Mouse (Mus musculus) midbrain, embryonic 14.5 days (tissue): ENCODE results near the gene Mylk4. TPM values are rescaled to one million over a fixed set of nuclear protein-coding genes. Genes with fewer than 3 reads are reported as not detected.

Source experiments
- ATAC-seq: fragments of 200-750 bp; cut with Nextera tagmentation; 2 replicates; pipeline ENCODE4 v1.8.0; 2017; ENCODE audit warnings: moderate number of reproducible peaks, moderate library complexity; ENCODE audit not compliant: low FRiP score, low TSS enrichment
- DNase-seq: peaks from one replicate; pipeline ENCODE4 v3.0.0-alpha.2; 2015
- H3K27ac ChIP-seq: fragments of 300-500 bp; sonication (generic); replicated peaks from 2 replicates; pipeline ENCODE4 v1.5.1; 2014; ENCODE audit warnings: mild to moderate bottlenecking, low read depth, low read length, moderate library complexity
- H3K27me3 ChIP-seq: fragments of 300-500 bp; sonication (generic); 2 replicates; pipeline ENCODE4 v1.6.1; 2014; ENCODE audit warnings: low read length, control low read depth, mixed read lengths; ENCODE audit not compliant: control insufficient read depth, insufficient read depth
- H3K36me3 ChIP-seq: fragments of 300-500 bp; sonication (generic); 2 replicates; pipeline ENCODE4 v1.6.1; 2014; ENCODE audit warnings: low read length, control low read depth; ENCODE audit not compliant: control insufficient read depth, insufficient read depth
- H3K4me1 ChIP-seq: fragments of 300-500 bp; sonication (generic); 2 replicates; pipeline ENCODE4 v1.6.1; 2014; ENCODE audit warnings: mild to moderate bottlenecking, antibody characterized with exemption, low read length, control low read depth; ENCODE audit not compliant: control insufficient read depth, insufficient read depth
- H3K4me2 ChIP-seq: fragments of 300-500 bp; sonication (generic); 2 replicates; pipeline ENCODE4 v1.6.1; 2014; ENCODE audit warnings: mild to moderate bottlenecking, low read length, moderate library complexity
- H3K4me3 ChIP-seq: fragments of 300-500 bp; sonication (generic); replicated peaks from 2 replicates; pipeline ENCODE4 v1.5.1; 2014; ENCODE audit warnings: low read depth, low read length
- H3K9ac ChIP-seq: fragments of 300-500 bp; sonication (generic); replicated peaks from 2 replicates; pipeline ENCODE4 v1.6.1; 2014; ENCODE audit warnings: mild to moderate bottlenecking, low read length, moderate library complexity
- H3K9me3 ChIP-seq: fragments of 300-500 bp; sonication (generic); 2 replicates; pipeline ENCODE4 v1.6.1; 2016; ENCODE audit warnings: low read length, control low read depth, mixed read lengths; ENCODE audit not compliant: control insufficient read depth
- WGBS: fragments of 180-500 bp; shearing (Covaris S2); extraction: QIAGEN DNeasy Blood & Tissue Kit; methylation state at CpG from one replicate; pipeline ENCODE4 v1.1.7; 2014; 5-methylcytosine and 5-hydroxymethylcytosine counted together
- polyA plus RNA-seq: library from polyadenylated mRNA; unstranded; fragments of >200 nt; fragmentation: Nextera tagmentation; extraction: Ambion mirVana; gene quantifications from 2 replicates; pipeline ENCODE4 v1.2.1, GENCODE M21; 2014

Mylk4 gene
- polyA plus RNA-seq, 1 experiment from 2014 or later: 0.20 TPM

DNA sequence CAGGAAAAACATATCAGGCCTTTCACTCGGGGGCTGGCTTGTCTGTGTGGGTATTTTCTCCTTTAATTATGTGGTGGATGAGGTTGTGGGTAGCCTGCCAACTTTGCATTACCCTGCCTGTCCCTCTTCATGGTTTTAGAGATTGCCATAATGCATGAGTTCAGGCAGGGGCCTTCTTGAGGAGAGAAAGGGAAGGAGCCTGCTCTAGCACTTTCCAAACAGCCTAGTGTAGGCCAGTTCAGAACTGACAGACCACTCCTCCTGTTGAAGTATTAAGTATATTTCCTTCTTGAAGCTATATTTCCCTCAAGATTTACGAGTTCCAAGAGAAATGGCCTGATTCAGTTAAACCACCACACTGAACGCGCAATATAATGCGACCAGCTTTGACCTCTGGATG, 66.0 kb downstream of the Mylk4 start:
- WGBS: 84% methylated on average over 5 of the region's 5 CpGs
- no peaks in the 10 kb centered on the region for H3K36me3 ChIP-seq
- H3K27ac ChIP-seq: no peak overlapping the region
- H3K4me1 ChIP-seq: no peaks in the 10 kb centered on the region
- H3K27me3 ChIP-seq: no peaks in the 10 kb centered on the region
- no peak for DNase-seq
- no peak overlapping the region for H3K4me3 ChIP-seq
- no peak for ATAC-seq
- no peaks in the 10 kb centered on the region for H3K9me3 ChIP-seq
- no peak overlapping the region for H3K9ac ChIP-seq
- H3K4me2 ChIP-seq: no peak overlapping the region

DNA sequence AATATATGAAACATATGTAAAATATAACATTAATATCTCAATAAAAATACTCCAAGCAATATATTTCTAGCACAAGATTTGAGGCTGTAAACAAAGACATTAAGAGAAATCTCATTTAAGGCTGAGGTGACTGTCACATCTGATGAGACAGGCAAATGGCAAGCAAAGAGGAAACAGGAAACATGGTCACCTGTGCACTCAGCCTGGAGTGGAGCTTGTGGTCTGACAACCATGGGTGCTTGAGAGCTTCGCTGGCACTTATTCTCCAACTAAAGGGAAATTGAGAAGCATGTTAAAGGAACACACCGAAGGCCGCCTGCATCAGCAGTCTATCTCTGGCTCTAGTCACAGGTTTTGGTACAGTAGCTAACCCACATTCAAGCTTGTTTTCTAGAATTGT, 71.2 kb downstream of the Mylk4 start:
- H3K27me3 ChIP-seq: no peaks in the 10 kb centered on the region
- H3K9me3 ChIP-seq: no peaks in the 10 kb centered on the region
- H3K27ac ChIP-seq: no peak overlapping the region
- H3K4me1 ChIP-seq: no peaks in the 10 kb centered on the region
- DNase-seq (no peak), ATAC-seq (no peak)
- no peak overlapping the region for H3K4me3 ChIP-seq
- no peak overlapping the region for H3K9ac ChIP-seq
- no peaks in the 10 kb centered on the region for H3K36me3 ChIP-seq
- no peak overlapping the region for H3K4me2 ChIP-seq
- 97% methylated on average over 3 of the region's 3 CpGs for WGBS

GRCm38 (mm10) chr13:32707894-32708293, 75.9 kb downstream of the Mylk4 start:
- Histone ChIP-seq H3K27ac (no peak overlapping the region), H3K9ac (no peak overlapping the region), H3K4me1 (no peaks in the 10 kb centered on the region), H3K27me3 (no peaks in the 10 kb centered on the region), H3K9me3 (no peaks in the 10 kb centered on the region), H3K4me2 (no peak overlapping the region), H3K4me3 (no peak overlapping the region), H3K36me3 (no peaks in the 10 kb centered on the region)
- WGBS: 84% methylated on average over 2 of the region's 2 CpGs
- ATAC-seq (peak; percentile 20; the same call in 1 of the 2 replicates), DNase-seq (no peak)

GRCm38 (mm10) chr13:32706651-32707288, 77.0 kb downstream of the Mylk4 start:
- Histone ChIP-seq H3K27ac (no peak overlapping the region), H3K9me3 (no peaks in the 10 kb centered on the region), H3K4me1 (no peaks in the 10 kb centered on the region), H3K27me3 (no peaks in the 10 kb centered on the region), H3K36me3 (no peaks in the 10 kb centered on the region), H3K4me2 (no peak overlapping the region), H3K9ac (no peak overlapping the region), H3K4me3 (no peak overlapping the region)
- WGBS: 58% methylated on average over 10 of the region's 10 CpGs
- ATAC-seq: no peak
- no peak for DNase-seq

- Histone ChIP-seq H3K27me3 (no peaks in the 10 kb centered on the region), H3K4me2 (no peak overlapping the region), H3K36me3 (no peaks in the 10 kb centered on the region), H3K4me1 (no peaks in the 10 kb centered on the region), H3K9ac (no peak overlapping the region), H3K9me3 (no peaks in the 10 kb centered on the region), H3K4me3 (no peak overlapping the region), H3K27ac (no peak overlapping the region)
- 31% methylated on average over 1 of the region's 1 CpGs for WGBS
- ATAC-seq: no peak
- DNase-seq: no peak
These were observed 78.4 kb downstream of the Mylk4 start for GRCm38 (mm10) chr13:32705315-32705714.

DNA sequence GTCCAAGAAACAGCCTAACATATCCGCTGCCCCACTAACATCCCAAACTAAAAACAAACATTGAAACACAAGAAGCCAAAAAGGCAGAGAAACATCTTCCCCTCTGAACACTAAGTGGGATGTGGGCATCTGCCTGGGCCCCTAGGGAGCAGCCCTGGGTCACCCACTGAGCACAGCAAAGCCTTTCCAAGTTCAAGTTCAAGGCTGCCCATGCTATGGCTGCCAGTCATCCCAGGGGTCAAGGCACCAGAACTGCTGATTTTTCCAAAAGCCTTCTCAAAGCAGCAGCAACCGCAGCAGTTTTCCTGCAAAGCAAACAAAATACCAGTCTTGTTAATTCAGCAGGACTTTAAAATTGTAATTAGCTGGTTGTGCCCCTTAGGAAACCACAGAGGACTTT, 78.8 kb downstream of the Mylk4 start:
- Histone ChIP-seq H3K4me3 (no peak overlapping the region), H3K9me3 (no peaks in the 10 kb centered on the region), H3K27ac (no peak overlapping the region), H3K4me2 (no peak overlapping the region), H3K9ac (no peak overlapping the region), H3K36me3 (no peaks in the 10 kb centered on the region), H3K27me3 (no peaks in the 10 kb centered on the region), H3K4me1 (no peaks in the 10 kb centered on the region)
- DNase-seq (no peak), ATAC-seq (no peak)
- WGBS: 71% methylated on average over 2 of the region's 2 CpGs

DNA sequence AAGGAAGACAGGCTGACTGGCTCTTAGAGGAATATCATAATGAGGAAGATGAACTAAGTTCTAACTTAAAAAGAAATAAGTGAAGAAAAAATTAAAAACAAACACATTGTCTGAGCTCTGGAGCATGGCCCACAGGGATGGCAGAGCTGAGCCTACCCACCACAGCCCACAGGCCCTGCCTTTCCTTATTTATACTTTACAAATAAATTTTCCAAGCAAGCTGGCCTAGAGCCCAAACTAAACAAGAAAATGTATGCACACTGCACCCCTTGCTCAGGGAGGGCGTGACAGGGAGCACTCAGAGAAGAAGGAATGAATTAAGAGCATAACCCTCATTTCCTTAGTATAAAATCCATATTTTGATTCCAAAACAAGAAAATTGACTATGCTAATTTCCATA, 82.2 kb downstream of the Mylk4 start:
- ATAC-seq: no peak
- WGBS: 77% methylated on average over 1 of the region's 1 CpGs
- H3K27me3 ChIP-seq: no peaks in the 10 kb centered on the region
- H3K4me1 ChIP-seq: no peaks in the 10 kb centered on the region
- H3K9ac ChIP-seq: no peak overlapping the region
- H3K9me3 ChIP-seq: no peaks in the 10 kb centered on the region
- no peak overlapping the region for H3K4me2 ChIP-seq
- no peak overlapping the region for H3K27ac ChIP-seq
- DNase-seq: no peak
- no peak overlapping the region for H3K4me3 ChIP-seq
- no peaks in the 10 kb centered on the region for H3K36me3 ChIP-seq

DNA sequence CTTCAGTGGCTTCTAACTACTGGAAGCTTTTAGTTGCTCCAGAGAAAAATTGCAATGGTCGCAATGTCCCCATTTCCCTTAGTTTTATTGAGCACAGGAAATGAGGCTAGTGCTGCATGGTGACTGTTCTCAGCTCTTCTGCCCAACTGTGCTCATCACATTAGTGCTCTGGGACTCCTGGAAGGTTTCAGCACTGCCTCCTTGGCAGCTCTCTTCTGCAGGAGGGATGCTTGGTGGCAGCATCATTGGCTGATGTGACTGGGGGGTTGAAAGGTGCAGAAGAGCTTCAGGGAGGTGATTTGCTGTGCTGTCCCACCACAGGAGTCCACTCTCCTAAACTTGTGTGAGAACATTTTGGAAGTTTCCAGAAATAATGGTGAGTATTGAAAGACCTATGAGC, 84.4 kb downstream of the Mylk4 start:
- Histone ChIP-seq H3K27ac (no peak overlapping the region), H3K36me3 (no peaks in the 10 kb centered on the region), H3K9ac (no peak overlapping the region), H3K4me3 (no peak overlapping the region), H3K9me3 (no peaks in the 10 kb centered on the region), H3K4me1 (no peaks in the 10 kb centered on the region), H3K27me3 (no peaks in the 10 kb centered on the region), H3K4me2 (no peak overlapping the region)
- no peak for ATAC-seq
- no peak for DNase-seq
- 95% methylated on average over 1 of the region's 1 CpGs for WGBS

DNA sequence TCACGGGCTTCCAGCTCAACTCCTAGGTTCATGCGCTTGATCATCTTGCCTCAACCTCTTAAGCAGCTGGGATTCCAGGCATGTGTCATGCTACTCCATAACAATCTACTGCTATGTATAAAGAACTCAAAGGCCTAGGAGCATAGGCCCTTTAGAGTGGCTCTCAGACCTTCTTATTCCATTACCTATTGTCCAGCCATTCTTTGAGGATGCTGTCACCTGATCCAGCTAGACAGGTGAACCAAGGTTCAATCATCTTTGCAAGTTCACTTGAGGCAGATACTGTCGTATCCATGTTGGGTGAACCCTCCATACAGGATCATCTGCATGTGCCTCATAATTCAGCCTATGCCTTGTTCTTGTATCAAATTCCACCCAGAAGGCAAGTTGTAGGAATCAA, 84.8 kb downstream of the Mylk4 start:
- 96% methylated on average over 3 of the region's 3 CpGs for WGBS
- DNase-seq: no peak

More for the DNA sequence above, 84.8 kb downstream of the Mylk4 start:
- no peaks in the 10 kb centered on the region for H3K9me3 ChIP-seq
- ATAC-seq: no peak
- H3K4me2 ChIP-seq: no peak overlapping the region
- H3K36me3 ChIP-seq: no peaks in the 10 kb centered on the region
- no peak overlapping the region for H3K9ac ChIP-seq
- H3K27ac ChIP-seq: no peak overlapping the region
- H3K27me3 ChIP-seq: no peaks in the 10 kb centered on the region
- no peaks in the 10 kb centered on the region for H3K4me1 ChIP-seq
- no peak overlapping the region for H3K4me3 ChIP-seq
